Mouse (Mus musculus) MEL (cell line): ENCODE measurements around the gene Fam19a4. TPM values are rescaled to one million over a fixed set of nuclear protein-coding genes. Genes with fewer than 3 reads are reported as not detected.

Experiments used
- DNase-seq: peaks from one replicate; pipeline ENCODE4 v3.0.0; 2011; ENCODE audit warnings: low read depth, low spot score
- H3K27ac ChIP-seq: 2 replicates; pipeline ENCODE4 v1.5.1; 2012; ENCODE audit warnings: low read depth, mild to moderate bottlenecking, control low read depth, low read length, moderate library complexity; ENCODE audit not compliant: control insufficient read depth
- H3K27me3 ChIP-seq, 2 experiments: fragments of 150-350 bp in 1 of 2; sonication (generic) in 1 of 2; 2 replicates each; pipeline ENCODE4 v1.6.1; 2012; ENCODE audit warnings: low read length in 2 of 2, mild to moderate bottlenecking in 2 of 2, improper control_type of control experiment in 1 of 2, moderate library complexity in 1 of 2; ENCODE audit not compliant: insufficient read depth in 2 of 2, control insufficient read depth in 1 of 2
- H3K36me3 ChIP-seq, 2 experiments: 2 replicates each; pipeline ENCODE4 v1.6.1; 2012 to 2014; ENCODE audit warnings: low read length in 2 of 2, improper control_type of control experiment in 1 of 2, inconsistent platforms in 1 of 2, mild to moderate bottlenecking in 1 of 2; ENCODE audit not compliant: insufficient read depth in 2 of 2, control insufficient read depth in 1 of 2
- H3K4me1 ChIP-seq, 2 experiments: fragments of 150-350 bp in 1 of 2; sonication (generic) in 1 of 2; 2 replicates each; pipeline ENCODE4 v1.6.1; 2012; ENCODE audit warnings: low read length in 2 of 2, improper control_type of control experiment in 1 of 2, mild to moderate bottlenecking in 1 of 2; ENCODE audit not compliant: insufficient read depth in 2 of 2, control insufficient read depth in 1 of 2
- H3K4me3 ChIP-seq, 2 experiments: fragments of 150-350 bp in 1 of 2; sonication (generic) in 1 of 2; 2 replicates each; pipeline ENCODE4 v1.5.1; 2012; ENCODE audit warnings: low read depth in 2 of 2, low read length in 2 of 2, mild to moderate bottlenecking in 2 of 2, moderate library complexity in 2 of 2, control low read depth in 1 of 2, improper control_type of control experiment in 1 of 2; ENCODE audit not compliant: control insufficient read depth in 1 of 2, insufficient read depth in 1 of 2
- H3K79me2 ChIP-seq: 2 replicates; pipeline ENCODE4 v1.6.1; 2012; ENCODE audit warnings: mild to moderate bottlenecking, low read length, moderate library complexity; ENCODE audit not compliant: control insufficient read depth, poor library complexity, insufficient read depth
- H3K9ac ChIP-seq: 2 replicates; pipeline ENCODE4 v1.6.1; 2012; ENCODE audit warnings: low read depth, mild to moderate bottlenecking, control low read depth, low read length, moderate library complexity; ENCODE audit not compliant: control insufficient read depth, poor library complexity, severe bottlenecking
- H3K9me3 ChIP-seq: fragments of 150-350 bp; sonication (generic); replicated peaks from 2 replicates; pipeline ENCODE4 v1.6.1; 2012; ENCODE audit warnings: mild to moderate bottlenecking, low read length, improper control_type of control experiment, moderate library complexity; ENCODE audit not compliant: insufficient read depth
- BHLHE40 ChIP-seq: IDR thresholded peaks from 2 replicates; pipeline ENCODE4 v1.6.1; 2012; ENCODE audit warnings: low read depth, mild to moderate bottlenecking, inconsistent platforms, low read length, improper control_type of control experiment, borderline replicate concordance
- CHD2 ChIP-seq: IDR thresholded peaks from 2 replicates; pipeline ENCODE4 v1.6.1; 2011; ENCODE audit warnings: low read length, improper control_type of control experiment
- E2F4 ChIP-seq: IDR thresholded peaks from 2 replicates; pipeline ENCODE4 v1.6.1; 2011; ENCODE audit warnings: low read depth, low read length, improper control_type of control experiment, borderline replicate concordance
- EP300 ChIP-seq, 2 experiments: IDR thresholded peaks; 2 replicates each; pipeline ENCODE4 v1.6.1; 2011; ENCODE audit warnings: improper control_type of control experiment in 2 of 2, low read length in 2 of 2, low read depth in 1 of 2, mild to moderate bottlenecking in 1 of 2
- ETS1 ChIP-seq: IDR thresholded peaks from 2 replicates; pipeline ENCODE4 v1.6.1; 2012; ENCODE audit warnings: low read depth, mild to moderate bottlenecking, inconsistent platforms, low read length, improper control_type of control experiment, moderate library complexity
- GABPA ChIP-seq: IDR thresholded peaks from 2 replicates; pipeline ENCODE4 v1.6.1; 2012; ENCODE audit warnings: low read depth, mild to moderate bottlenecking, inconsistent platforms, low read length, improper control_type of control experiment, moderate library complexity
- GATA1 ChIP-seq: IDR thresholded peaks from 2 replicates; pipeline ENCODE4 v1.6.1; 2011; ENCODE audit warnings: low read depth, low read length, improper control_type of control experiment
- HCFC1 ChIP-seq: IDR thresholded peaks from 2 replicates; pipeline ENCODE4 v1.6.1; 2012; ENCODE audit warnings: low read depth, mild to moderate bottlenecking, inconsistent platforms, low read length, improper control_type of control experiment, moderate library complexity
- MAZ ChIP-seq: IDR thresholded peaks from 2 replicates; pipeline ENCODE4 v1.6.1; 2012; ENCODE audit warnings: low read depth, mild to moderate bottlenecking, inconsistent platforms, low read length, improper control_type of control experiment
- MYC ChIP-seq: IDR thresholded peaks from 2 replicates; pipeline ENCODE4 v1.6.1; 2011; ENCODE audit warnings: low read depth, mild to moderate bottlenecking, low read length, improper control_type of control experiment, moderate library complexity
- POLR2A ChIP-seq, 2 experiments: IDR thresholded peaks; 2 replicates each; pipeline ENCODE4 v1.6.1; 2011 to 2012; ENCODE audit warnings: low read length in 2 of 2, mild to moderate bottlenecking in 2 of 2, control low read depth in 1 of 2, improper control_type of control experiment in 1 of 2, low read depth in 1 of 2, moderate library complexity in 1 of 2; ENCODE audit not compliant: control insufficient read depth in 1 of 2, insufficient read depth in 1 of 2, poor library complexity in 1 of 2
- POLR2AphosphoS5 ChIP-seq: IDR thresholded peaks from 2 replicates; pipeline ENCODE4 v1.6.1; 2012; ENCODE audit warnings: low read depth, borderline replicate concordance, mild to moderate bottlenecking, inconsistent platforms, low read length, moderate library complexity, mixed read lengths
- RAD21 ChIP-seq: IDR thresholded peaks from 2 replicates; pipeline ENCODE4 v1.6.1; 2011; ENCODE audit warnings: mild to moderate bottlenecking, low read depth, low read length, improper control_type of control experiment
- RCOR1 ChIP-seq: IDR thresholded peaks from 2 replicates; pipeline ENCODE4 v1.6.1; 2012; ENCODE audit warnings: low read depth, mild to moderate bottlenecking, inconsistent platforms, low read length, improper control_type of control experiment
- SMC3 ChIP-seq: IDR thresholded peaks from 2 replicates; pipeline ENCODE4 v1.6.1; 2011; ENCODE audit warnings: low read depth, low read length, improper control_type of control experiment
- TAL1 ChIP-seq: IDR thresholded peaks from 2 replicates; pipeline ENCODE4 v1.6.1; 2012; ENCODE audit warnings: mild to moderate bottlenecking, inconsistent platforms, low read length, moderate library complexity, mixed read lengths
- TBP ChIP-seq: IDR thresholded peaks from 2 replicates; pipeline ENCODE4 v1.8.0; 2011; ENCODE audit warnings: low read depth, low read length, improper control_type of control experiment
- USF1 ChIP-seq: IDR thresholded peaks from 2 replicates; pipeline ENCODE4 v1.6.1; 2014; ENCODE audit warnings: low read depth, mild to moderate bottlenecking, inconsistent platforms, low read length, improper control_type of control experiment, moderate library complexity
- ZKSCAN1 ChIP-seq: IDR thresholded peaks from 2 replicates; pipeline ENCODE4 v1.6.1; 2012; ENCODE audit warnings: low read depth, mild to moderate bottlenecking, inconsistent platforms, low read length, improper control_type of control experiment, moderate library complexity
- ZMIZ1 ChIP-seq: IDR thresholded peaks from 2 replicates; pipeline ENCODE4 v1.6.1; 2012; ENCODE audit warnings: low read depth, mild to moderate bottlenecking, inconsistent platforms, low read length, improper control_type of control experiment, moderate library complexity
- polyA plus RNA-seq, 2 experiments: library from polyadenylated mRNA; stranded (reverse) in 1 of 2; unstranded in 1 of 2; fragments of >175 nt in 1 of 2; fragments of >200 nt in 1 of 2; gene quantifications; 2 replicates each; pipeline versions ENCODE4 v1.2.1 to v1.2.4; 2012; ENCODE audit warnings: low replicate concordance in 2 of 2, low read depth in 1 of 2; ENCODE audit not compliant: insufficient read length in 2 of 2, insufficient read depth in 1 of 2, missing spikeins in 1 of 2
- total RNA-seq: library from RNA; depleted of rRNA; stranded (reverse); fragments of 300-350 nt; gene quantifications from 2 replicates; pipeline ENCODE4 v1.2.3, GENCODE M21; 2012

Gene Fam19a4
- total and polyA plus RNA-seq, 3 experiments = not detected

- Histone ChIP-seq H3K36me3 (no peaks in the 10 kb centered on the region), H3K27ac (no peak overlapping the region)
- TF ChIP-seq RCOR1 (no peak), MAZ (no peak), E2F4 (no peak), EP300 (IDR thresholded peaks at IDR 0.05; ENCODE audit: low read depth in 1 of 2, low read length in 2 of 2) (no peak), ZKSCAN1 (no peak), GABPA (no peak), POLR2AphosphoS5 (no peak), BHLHE40 (no peak), TBP (no peak), GATA1 (no peak), ZMIZ1 (no peak)
- TF ChIP-seq, all 39 proteins: peak for 0
- Histone ChIP-seq H3K27me3 (no peaks in the 10 kb centered on the region), H3K4me1 (no peaks in the 10 kb centered on the region), H3K79me2 (no peaks in the 10 kb centered on the region), H3K9me3 (no peaks in the 10 kb centered on the region), H3K4me3 (no peak overlapping the region), H3K9ac (no peak overlapping the region)
- no peak for DNase-seq
Observed at GRCm38 (mm10) chr6:96977537-96977936, 82.7 kb downstream of the Fam19a4 start.

- Histone ChIP-seq H3K9ac (no peak overlapping the region), H3K4me3 (no peak overlapping the region), H3K79me2 (no peaks in the 10 kb centered on the region), H3K36me3 (no peaks in the 10 kb centered on the region), H3K27me3 (no peaks in the 10 kb centered on the region), H3K27ac (no peak overlapping the region), H3K9me3 (no peaks in the 10 kb centered on the region), H3K4me1 (no peaks in the 10 kb centered on the region)
- TF ChIP-seq ZMIZ1 (no peak), USF1 (no peak), SMC3 (no peak), MYC (no peak), HCFC1 (no peak), POLR2A (IDR thresholded peaks at IDR 0.05; ENCODE audit: control insufficient read depth in 1 of 2, insufficient read depth in 1 of 2, low read depth in 1 of 2, low read length in 2 of 2, poor library complexity in 1 of 2) (no peak), ETS1 (no peak), GABPA (no peak), RAD21 (no peak), CHD2 (no peak), TAL1 (no peak)
- DNase-seq = no peak
Observed at GRCm38 (mm10) chr6:96944796-96945195, 115.4 kb downstream of the Fam19a4 start.
